Mouse (Mus musculus) embryo, embryonic 10.5 days (tissue): Measurements from ENCODE around the gene Zfp1.

Experiments used
- DNase-seq: peaks from one replicate; pipeline ENCODE4 v3.0.0-alpha.2; 2015; ENCODE audit warnings: low spot score

Zfp1 gene

GRCm38 (mm10) chr8:111713817-111714216, 70.6 kb downstream of the Zfp1 start:
- no peak for DNase-seq

- no peak for DNase-seq
Observed at GRCm38 (mm10) chr8:111714295-111714694, 71.1 kb downstream of the Zfp1 start.

GRCm38 (mm10) chr8:111715514-111715913, 72.3 kb downstream of the Zfp1 start:
- DNase-seq = no peak

- peak; percentile 21 for DNase-seq
Observed at GRCm38 (mm10) chr8:111716603-111717487, 73.6 kb downstream of the Zfp1 start.

GRCm38 (mm10) chr8:111717488-111717792, 74.2 kb downstream of the Zfp1 start:
- no peak for DNase-seq

GRCm38 (mm10) chr8:111717866-111718265, 74.7 kb downstream of the Zfp1 start:
- no peak for DNase-seq

- no peak for DNase-seq
Observed at GRCm38 (mm10) chr8:111718937-111719336, 75.7 kb downstream of the Zfp1 start.

GRCm38 (mm10) chr8:111720115-111720544, 76.9 kb downstream of the Zfp1 start:
- DNase-seq = no peak
